Mouse (Mus musculus) midbrain, embryonic 13.5 days (tissue): ENCODE results near the gene Olfr20. TPM values are rescaled to one million over a fixed set of nuclear protein-coding genes. Genes with fewer than 3 reads are reported as not detected.

Experiments used
- ATAC-seq: fragments of 200-750 bp; cut with Nextera tagmentation; 2 replicates; pipeline ENCODE4 v1.8.0; 2017; ENCODE audit warnings: mild to moderate bottlenecking, moderate TSS enrichment, moderate library complexity
- H3K27ac ChIP-seq: fragments of 300-500 bp; sonication (generic); 2 replicates; pipeline ENCODE4 v1.5.1; 2015; ENCODE audit warnings: inconsistent platforms, mild to moderate bottlenecking, moderate library complexity
- H3K27me3 ChIP-seq: fragments of 300-500 bp; sonication (generic); 2 replicates; pipeline ENCODE4 v1.6.1; 2015; ENCODE audit warnings: mild to moderate bottlenecking, inconsistent platforms
- H3K36me3 ChIP-seq: fragments of 300-500 bp; sonication (generic); 2 replicates; pipeline ENCODE4 v1.6.1; 2015; ENCODE audit warnings: mild to moderate bottlenecking, inconsistent platforms
- H3K4me1 ChIP-seq: fragments of 300-500 bp; sonication (generic); replicated peaks from 2 replicates; pipeline ENCODE4 v1.6.1; 2015; ENCODE audit warnings: inconsistent platforms
- H3K4me2 ChIP-seq: fragments of 300-500 bp; sonication (generic); replicated peaks from 2 replicates; pipeline ENCODE4 v1.6.1; 2015; ENCODE audit warnings: moderate library complexity, mild to moderate bottlenecking, inconsistent platforms
- H3K4me3 ChIP-seq: fragments of 300-500 bp; sonication (generic); replicated peaks from 2 replicates; pipeline ENCODE4 v1.5.1; 2015; ENCODE audit warnings: mild to moderate bottlenecking, inconsistent platforms
- H3K9ac ChIP-seq: fragments of 300-500 bp; sonication (generic); replicated peaks from 2 replicates; pipeline ENCODE4 v1.6.1; 2015; ENCODE audit warnings: mild to moderate bottlenecking, inconsistent platforms
- H3K9me3 ChIP-seq: fragments of 300-500 bp; sonication (generic); 2 replicates; pipeline ENCODE4 v1.6.1; 2016; ENCODE audit warnings: mild to moderate bottlenecking, inconsistent platforms
- WGBS: fragments of 180-500 bp; shearing (Covaris S2); methylation state at CpG from one replicate; pipeline ENCODE4 v1.1.7; 2015; 5-methylcytosine and 5-hydroxymethylcytosine counted together
- polyA plus RNA-seq: library from polyadenylated mRNA; unstranded; fragments of >200 nt; fragmentation: Nextera tagmentation; extraction: Ambion mirVana; gene quantifications from 2 replicates; pipeline ENCODE4 v1.2.1, GENCODE M21; 2015

Olfr20 gene
- polyA plus RNA-seq, 1 experiment from 2014 or later, result not detected

GRCm38 (mm10) chr11:73395374-73395773 is 44.8 kb downstream of the Olfr20 start:
- Histone ChIP-seq H3K27me3 (no peaks in the 10 kb centered on the region), H3K4me3 (no peak overlapping the region), H3K4me2 (no peak overlapping the region), H3K9ac (no peak overlapping the region), H3K4me1 (no peaks in the 10 kb centered on the region), H3K36me3 (no peaks in the 10 kb centered on the region), H3K27ac (no peak overlapping the region), H3K9me3 (0 out of 2 replicates have a peak, but pooled peaks cover 3% of the 10 kb centered on the region)
- WGBS, result 79% methylated on average over 4 of the region's 4 CpGs
- no peak for ATAC-seq

- Histone ChIP-seq H3K9ac (no peak within 1 kb of the TSS), H3K36me3 (no peaks in the 10 kb centered on the region), H3K27me3 (no peaks in the 10 kb centered on the region), H3K4me1 (no peaks in the 10 kb centered on the region), H3K9me3 (0 out of 2 replicates have a peak, but pooled peaks cover 6% of the 10 kb centered on the region), H3K4me3 (no peak within 1 kb of the TSS), H3K27ac (no peak within 1 kb of the TSS), H3K4me2 (no peak within 1 kb of the TSS)
- ATAC-seq, result no peak
These were observed 48.9 kb downstream of the Olfr20 start, which contains the start of gene Olfr1 for GRCm38 (mm10) chr11:73399514-73399913. Gene Olfr1 (minus strand): TSS chr11:73399614.

Other genes starting within 250 kb of the Olfr20 start
- gene Haspin, start 212.5 kb upstream of the Olfr20 start, polyA plus RNA-seq, result 5.2 and 5.6 TPM in 2 replicates
- gene P2rx5, start 190.4 kb upstream of the Olfr20 start, polyA plus RNA-seq, result 0.20 and 0.31 TPM in 2 replicates
- 122 and 123 TPM in 2 replicates for gene Emc6, start 173.7 kb upstream of the Olfr20 start, polyA plus RNA-seq
- gene Tax1bp3, start 173.7 kb upstream of the Olfr20 start, polyA plus RNA-seq, result 193 and 195 TPM in 2 replicates
- gene Ctns, start 151.7 kb upstream of the Olfr20 start, polyA plus RNA-seq, result 21.1 and 22.1 TPM in 2 replicates
- gene Shpk, start 151.3 kb upstream of the Olfr20 start, polyA plus RNA-seq, result 1.7 and 1.8 TPM in 2 replicates
- gene Trpv1, start 116.5 kb upstream of the Olfr20 start, polyA plus RNA-seq, result 0.18 and 0.22 TPM in 2 replicates
- gene Trpv3, start 83.4 kb upstream of the Olfr20 start, polyA plus RNA-seq, result not detected in 2 replicates
- gene Aspa, start 21.2 kb upstream of the Olfr20 start, polyA plus RNA-seq, result 0.36 and 0.40 TPM in 2 replicates
- gene Gm49340, start 21.0 kb upstream of the Olfr20 start, polyA plus RNA-seq, result not detected in 2 replicates
- not detected in 2 replicates for gene Spata22, start 21.0 kb upstream of the Olfr20 start, polyA plus RNA-seq
- not detected in 2 replicates for gene Olfr376, start 20.5 kb downstream of the Olfr20 start, polyA plus RNA-seq
- gene Olfr1, start 48.8 kb downstream of the Olfr20 start, polyA plus RNA-seq, result not detected in 2 replicates
- not detected in 2 replicates for gene Olfr378, start 77.7 kb downstream of the Olfr20 start, polyA plus RNA-seq
- not detected in 2 replicates for gene Olfr380, start 106.7 kb downstream of the Olfr20 start, polyA plus RNA-seq
- not detected in 2 replicates for gene Olfr381, start 140.8 kb downstream of the Olfr20 start, polyA plus RNA-seq
- gene Olfr382, start 166.4 kb downstream of the Olfr20 start, polyA plus RNA-seq, result not detected in 2 replicates
- not detected in 2 replicates for gene Olfr385, start 242.2 kb downstream of the Olfr20 start, polyA plus RNA-seq
- gene Olfr384, start 247.8 kb downstream of the Olfr20 start, polyA plus RNA-seq, result not detected in 2 replicates